Mouse (Mus musculus): Measurements from ENCODE around the gene Cftr.
A peak's percentile ranks its signal among the peaks of the same experiment; 100 is the strongest.

The Cftr gene

DNA sequence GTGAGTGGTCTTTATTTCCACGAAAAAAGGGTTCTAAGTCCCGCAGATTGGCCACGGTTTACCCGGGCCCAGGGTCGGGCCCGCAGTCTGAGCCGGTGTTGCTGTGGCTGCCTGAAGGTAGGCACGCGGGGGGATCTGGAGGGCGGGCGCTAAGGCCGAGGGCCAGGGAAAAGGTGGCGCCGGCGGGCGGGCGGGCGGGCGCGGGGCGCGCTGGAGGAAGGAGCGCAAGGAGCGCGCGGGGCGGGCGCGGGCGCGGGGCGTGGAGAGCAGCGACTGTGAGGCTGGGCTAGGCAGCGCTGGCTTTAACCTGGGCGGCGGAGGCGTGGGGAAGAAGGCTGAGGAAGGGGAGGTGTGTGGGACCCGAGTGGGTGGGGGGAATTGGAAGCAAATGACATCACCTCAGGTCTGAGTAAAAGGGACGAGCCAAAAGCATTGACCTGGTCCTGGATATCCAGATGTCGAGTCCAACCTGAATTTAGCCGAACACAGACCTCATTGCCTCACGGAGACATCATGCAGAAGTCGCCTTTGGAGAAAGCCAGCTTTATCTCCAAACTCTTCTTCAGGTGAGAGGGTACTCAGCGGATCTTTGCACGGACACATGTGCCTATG is at the start of gene Cftr:
Gene Cftr, plus strand, starts transcription at position 377 of the 612 bp plus-strand sequence.
- peak in 1 of 2 experiments; percentile 16 for DNase-seq

DNA sequence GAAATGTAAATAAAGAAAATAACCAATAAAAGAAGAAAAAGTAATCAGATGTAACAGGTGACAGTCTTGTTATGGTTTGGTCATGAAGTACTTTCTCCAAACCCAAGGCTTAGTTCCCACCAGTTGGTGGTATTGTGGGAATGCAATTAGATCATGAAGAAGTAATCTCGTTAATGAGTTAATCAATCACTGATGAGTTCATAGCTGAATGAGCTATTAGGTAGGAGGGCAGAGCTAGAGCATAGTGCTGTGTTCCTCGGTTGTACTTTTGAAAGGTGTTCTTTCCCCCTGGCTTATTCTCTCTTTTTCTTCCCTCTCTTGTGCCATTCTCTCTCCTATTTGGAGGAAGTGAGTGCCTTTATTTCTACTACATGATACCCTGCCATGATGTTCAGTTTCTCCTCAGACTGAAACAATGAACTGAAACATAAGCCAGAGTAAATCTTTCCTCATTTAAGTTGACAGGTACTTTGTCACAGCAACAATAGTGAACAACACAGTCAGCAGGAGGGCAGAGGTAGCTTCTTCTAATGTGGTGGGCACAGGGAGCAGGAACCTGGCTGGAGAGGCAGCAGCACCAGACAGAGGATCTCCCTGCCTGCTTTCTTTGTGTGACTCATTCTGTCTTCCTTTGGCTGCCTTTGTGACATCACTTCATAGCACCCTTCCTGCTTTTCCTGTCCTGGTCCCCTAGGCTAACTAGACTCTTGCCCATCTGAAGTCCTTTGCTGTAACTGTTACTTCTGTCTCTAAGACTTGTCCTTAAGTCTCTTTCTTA is 43.1 kb upstream of the Cftr start:
- DNase-seq: no peak

- DNase-seq: no peak
Measured at GRCm38 (mm10) chr6:18128059-18128458, 42.4 kb upstream of the Cftr start.

DNA sequence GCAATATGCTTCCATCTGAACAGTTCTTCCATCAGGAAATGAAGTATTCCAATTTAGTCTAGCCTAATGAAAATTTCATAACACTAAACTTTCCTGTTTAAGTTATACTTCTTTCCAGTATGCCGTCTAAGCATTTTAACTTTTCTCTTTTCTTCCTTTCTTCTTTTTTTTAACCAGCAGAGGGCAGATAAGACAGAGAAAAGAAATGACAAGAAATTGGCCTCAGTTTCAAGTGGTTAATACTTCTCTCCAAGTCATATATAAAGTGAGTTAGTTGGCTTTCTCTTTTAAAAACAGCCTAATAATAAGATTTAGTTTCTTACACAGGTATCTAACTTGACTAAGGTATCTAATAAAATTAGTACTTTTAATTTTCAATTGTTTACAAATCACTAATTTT is 35.2 kb upstream of the Cftr start:
- no peak for DNase-seq

GRCm38 (mm10) chr6:18153031-18153430 is 17.5 kb upstream of the Cftr start:
- peak; percentile 14 to 30 for DNase-seq

GRCm38 (mm10) chr6:18169618-18170017 is 869 bp upstream of the Cftr start:
- DNase-seq: no peak

DNA sequence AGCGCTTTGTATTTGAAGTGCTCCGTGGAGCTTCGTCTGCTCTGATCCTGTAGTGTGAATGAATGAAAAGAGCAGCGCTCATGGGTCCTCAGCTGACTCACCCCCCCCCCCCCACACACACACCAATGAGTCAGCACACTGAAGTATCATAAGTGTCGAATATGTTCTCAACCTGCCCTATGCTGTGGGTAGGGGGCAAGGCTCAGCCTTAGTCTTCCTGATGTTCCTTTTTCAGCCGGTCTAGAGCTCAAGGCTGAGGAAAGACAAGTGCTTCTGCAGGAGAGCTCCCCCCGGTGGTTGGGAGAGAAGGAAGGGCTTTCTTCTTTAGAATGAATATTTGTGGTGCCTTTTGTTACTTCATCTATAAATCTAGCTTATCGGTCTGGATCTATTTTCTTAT is 1.1 kb downstream of the Cftr start:
- DNase-seq: peak in 1 of 2 experiments; percentile 23

GRCm38 (mm10) chr6:18177509-18177908 is 7.0 kb downstream of the Cftr start:
- DNase-seq: no peak

- DNase-seq: no peak
Measured at GRCm38 (mm10) chr6:18180665-18181064, 10.2 kb downstream of the Cftr start.

DNA sequence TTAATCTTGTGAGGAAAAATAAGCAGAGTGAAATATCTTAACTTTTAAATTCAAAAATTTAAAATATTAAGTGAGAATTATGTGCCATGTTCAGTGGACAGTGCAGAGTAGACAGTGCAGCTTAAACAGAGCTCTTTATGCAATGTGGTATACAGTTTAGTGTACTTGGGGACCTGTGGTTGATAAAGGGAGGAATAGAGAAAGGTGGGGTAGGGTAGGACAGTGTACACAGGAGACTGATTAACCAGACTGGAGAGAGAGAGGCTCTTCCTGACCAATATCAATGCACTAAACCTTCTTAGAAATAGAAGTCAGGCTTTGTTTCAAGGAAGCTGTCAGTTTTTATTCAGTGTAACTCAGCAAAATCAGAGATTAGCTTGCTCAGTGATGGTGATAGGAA is 12.4 kb downstream of the Cftr start:
- DNase-seq: no peak

DNA sequence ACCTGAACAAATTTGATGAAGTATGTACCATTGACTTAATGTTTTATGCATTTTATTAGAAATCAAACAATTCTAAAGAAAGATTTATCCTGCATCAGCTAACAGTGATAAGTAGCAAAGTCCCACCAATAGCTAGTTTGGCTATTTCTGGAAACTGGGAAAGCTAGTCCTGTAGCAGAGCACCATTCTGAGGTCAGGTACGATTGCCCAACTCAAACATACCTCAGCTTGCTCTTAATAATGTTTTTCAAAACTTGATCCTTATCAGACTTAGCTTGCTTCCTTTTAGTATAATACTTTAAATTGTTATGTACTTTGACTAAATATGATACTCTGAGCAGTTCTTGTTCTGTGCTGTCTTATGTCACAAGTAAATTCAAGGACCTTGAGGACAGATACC is 50.2 kb downstream of the Cftr start:
- DNase-seq: no peak

GRCm38 (mm10) chr6:18223206-18223605 is 52.7 kb downstream of the Cftr start:
- no peak for DNase-seq

- no peak for DNase-seq
Measured at GRCm38 (mm10) chr6:18225157-18225556, 54.7 kb downstream of the Cftr start.

DNA sequence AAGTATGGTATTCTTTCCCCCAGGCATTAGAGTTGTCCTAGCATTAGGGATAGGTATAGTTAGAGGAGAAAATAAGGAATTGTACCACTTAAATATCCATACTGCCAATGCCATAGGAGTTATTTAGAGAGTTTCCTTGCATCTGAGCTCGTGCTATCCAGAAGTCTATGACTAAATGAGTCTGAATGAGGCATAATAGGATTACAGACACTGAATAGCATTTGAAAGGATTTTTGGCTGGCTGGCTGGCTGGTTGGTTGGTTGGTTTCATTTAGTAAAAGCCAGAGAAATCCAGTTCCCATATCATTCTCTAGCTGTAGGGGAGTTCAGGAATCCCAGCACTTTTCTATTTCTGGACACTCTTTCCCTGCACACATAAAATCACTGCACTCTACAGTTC is 76.0 kb downstream of the Cftr start:
- DNase-seq: no peak

DNA sequence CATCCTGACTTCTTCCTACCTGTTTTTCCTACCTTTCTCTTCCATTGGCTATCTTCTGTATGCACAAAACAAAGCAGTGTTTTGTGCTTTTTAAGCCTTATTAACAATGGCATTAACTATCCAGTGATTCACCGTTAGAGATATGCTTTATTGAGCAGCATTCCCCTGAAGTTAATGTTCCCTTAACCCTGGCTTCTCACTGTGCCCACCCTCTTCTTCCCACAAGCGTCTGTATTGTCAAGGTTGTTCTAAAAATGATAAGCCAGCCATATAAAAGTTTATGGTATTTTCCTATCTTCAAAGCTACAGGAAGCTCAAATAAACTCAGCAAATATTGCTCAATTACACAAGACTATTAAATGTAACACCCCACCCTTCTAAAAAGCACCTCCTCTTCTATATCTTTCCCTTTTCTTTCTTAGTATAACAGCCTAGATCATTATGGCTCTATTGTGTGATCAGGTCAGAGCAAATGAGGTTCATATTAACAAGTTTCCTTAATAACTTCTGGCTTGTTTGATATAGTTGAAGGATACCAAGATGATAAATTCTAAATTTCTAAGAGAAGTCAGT is 77.5 kb downstream of the Cftr start:
- DNase-seq: no peak

DNA sequence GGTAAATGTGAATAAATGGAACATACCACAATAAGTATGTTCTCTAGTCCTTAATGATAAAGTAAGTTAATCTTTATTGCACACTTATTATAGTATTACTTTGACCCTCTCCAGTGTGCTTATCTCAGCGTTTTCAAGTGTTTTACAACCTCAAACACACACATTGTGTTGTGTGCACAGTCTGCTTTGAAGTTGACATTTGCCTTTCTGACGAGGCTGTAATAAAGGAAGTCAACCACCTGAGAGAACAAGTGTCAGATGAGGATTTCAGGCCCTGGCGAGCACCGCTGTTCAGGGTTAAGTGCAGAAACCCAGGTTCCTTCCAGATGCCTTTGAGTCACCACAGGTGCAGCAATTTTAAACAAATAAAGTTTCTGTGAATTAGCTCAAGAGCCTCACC is 78.0 kb downstream of the Cftr start:
- DNase-seq: no peak

GRCm38 (mm10) chr6:18254586-18254985 is 84.1 kb downstream of the Cftr start:
- no peak for DNase-seq

GRCm38 (mm10) chr6:18270983-18271382 is 100.5 kb downstream of the Cftr start:
- no peak for DNase-seq

- no peak for DNase-seq
Measured at GRCm38 (mm10) chr6:18300781-18301180, 130.3 kb downstream of the Cftr start.

DNA sequence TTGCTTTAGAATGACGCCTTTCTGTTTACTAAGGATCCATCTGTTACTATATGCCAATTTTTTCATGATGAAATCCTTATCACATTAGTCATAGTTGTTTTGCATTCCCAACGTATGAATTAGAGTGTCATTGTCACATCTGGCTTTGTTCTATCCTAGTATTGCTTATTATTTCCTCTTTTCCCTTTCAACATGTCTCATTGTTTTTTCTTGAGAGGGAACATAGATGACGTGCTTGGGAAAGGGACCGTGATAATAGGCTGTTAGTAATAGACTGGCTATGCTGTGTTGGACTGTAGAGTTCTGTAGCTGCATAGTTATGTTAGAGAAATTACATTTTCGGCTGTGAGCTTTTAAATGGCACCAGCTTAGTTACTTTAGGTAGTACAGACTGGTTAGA is 131.6 kb downstream of the Cftr start:
- DNase-seq: no peak

DNA sequence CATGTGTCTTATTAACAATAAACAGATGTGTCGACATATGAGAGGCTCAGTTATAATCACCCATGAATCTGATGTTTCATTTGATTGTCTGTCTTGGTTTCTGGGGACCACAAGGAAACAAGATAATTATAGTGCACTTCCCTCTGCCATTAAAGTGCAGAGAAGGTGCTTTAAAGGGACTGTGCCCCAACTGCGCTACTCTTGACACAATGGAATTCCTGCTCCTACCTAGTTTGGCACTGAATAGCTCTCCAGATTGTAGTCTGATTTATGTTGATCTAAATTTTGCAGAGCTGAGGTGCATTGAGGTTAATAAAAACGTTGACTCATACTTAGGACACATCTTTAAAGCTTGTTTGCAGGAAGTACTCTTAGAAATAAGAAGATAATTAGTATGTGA is 132.7 kb downstream of the Cftr start:
- no peak for DNase-seq

- no peak for DNase-seq
Measured at GRCm38 (mm10) chr6:18305130-18305529, 134.6 kb downstream of the Cftr start.

- no peak for DNase-seq
Measured at GRCm38 (mm10) chr6:18310983-18311382, 140.5 kb downstream of the Cftr start.

DNA sequence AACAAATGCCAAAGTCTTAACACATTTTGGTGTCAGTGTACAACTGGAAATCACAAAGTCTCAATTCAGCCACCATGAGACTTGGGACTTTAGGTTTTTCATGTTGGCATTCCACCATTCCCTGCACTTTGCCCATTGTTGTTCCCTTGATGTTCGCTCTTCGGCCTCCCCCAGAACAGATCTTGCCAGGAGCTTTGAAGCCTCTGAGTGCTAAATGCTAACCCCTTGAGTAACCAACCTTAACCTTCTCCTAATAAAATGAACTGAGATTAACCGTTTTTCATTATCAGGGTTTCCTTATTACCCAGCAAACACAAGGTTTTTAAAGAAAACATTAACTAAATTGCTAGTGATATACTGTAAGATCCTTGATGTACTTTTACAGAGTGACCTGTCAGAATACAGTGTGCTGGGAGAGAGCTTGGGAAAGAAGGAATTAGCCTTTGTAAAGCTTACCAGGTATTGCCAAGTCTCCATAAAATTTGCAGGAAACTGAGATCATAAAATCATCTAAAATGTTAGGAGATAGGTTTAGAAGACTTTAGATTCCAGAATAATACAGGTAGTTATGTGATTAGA is 144.0 kb downstream of the Cftr start:
- DNase-seq: no peak
